Mouse (Mus musculus): ENCODE measurements around the gene P2rx4. TPM values are rescaled to one million over a fixed set of nuclear protein-coding genes. Genes with fewer than 3 reads are reported as not detected.

P2rx4 gene
- total RNA-seq, 2 experiments from 2014 or later, result 33.0 to 45.8 TPM

GRCm38 (mm10) chr5:122702156-122702555 lies 5.2 kb upstream of the P2rx4 start:
- DNase-seq, result no peak

GRCm38 (mm10) chr5:122703574-122703973 lies 3.8 kb upstream of the P2rx4 start:
- no peak for DNase-seq

- DNase-seq, result no peak
Measured at GRCm38 (mm10) chr5:122704571-122704970, 2.8 kb upstream of the P2rx4 start.

GRCm38 (mm10) chr5:122705174-122705573 lies 2.2 kb upstream of the P2rx4 start:
- no peak for DNase-seq

- no peak for DNase-seq
Measured at GRCm38 (mm10) chr5:122706917-122707275, 448 bp upstream of the P2rx4 start.

GRCm38 (mm10) chr5:122708819-122709218 lies 1.5 kb downstream of the P2rx4 start:
- no peak for DNase-seq

GRCm38 (mm10) chr5:122715723-122716122 lies 8.4 kb downstream of the P2rx4 start:
- DNase-seq, result no peak

- no peak for DNase-seq
Measured at GRCm38 (mm10) chr5:122716793-122717192, 9.4 kb downstream of the P2rx4 start.

- no peak for DNase-seq
Measured at GRCm38 (mm10) chr5:122718400-122718799, 11.1 kb downstream of the P2rx4 start.

- DNase-seq, result no peak
Measured at GRCm38 (mm10) chr5:122719168-122719567, 11.8 kb downstream of the P2rx4 start.

GRCm38 (mm10) chr5:122725453-122725852 lies 18.1 kb downstream of the P2rx4 start:
- no peak for DNase-seq

GRCm38 (mm10) chr5:122726068-122726467 lies 18.7 kb downstream of the P2rx4 start:
- peak; percentile 33 to 62 for DNase-seq

GRCm38 (mm10) chr5:122726595-122726994 lies 19.3 kb downstream of the P2rx4 start:
- no peak for DNase-seq

GRCm38 (mm10) chr5:122727096-122727495 lies 19.8 kb downstream of the P2rx4 start:
- no peak for DNase-seq

GRCm38 (mm10) chr5:122730776-122731175 lies 23.4 kb downstream of the P2rx4 start:
- DNase-seq, result no peak

GRCm38 (mm10) chr5:122731321-122731720 lies 24.0 kb downstream of the P2rx4 start:
- DNase-seq, result peak; percentile 69 to 83

GRCm38 (mm10) chr5:122731991-122732673 lies 24.8 kb downstream of the P2rx4 start:
- peak; percentile 7 to 32 for DNase-seq

- no peak for DNase-seq
Measured at GRCm38 (mm10) chr5:122733881-122734280, 26.5 kb downstream of the P2rx4 start.

- no peak for DNase-seq
Measured at GRCm38 (mm10) chr5:122735853-122736252, 28.5 kb downstream of the P2rx4 start.

- no peak for DNase-seq
Measured at GRCm38 (mm10) chr5:122736761-122737160, 29.4 kb downstream of the P2rx4 start.

GRCm38 (mm10) chr5:122743880-122744422 lies 36.6 kb downstream of the P2rx4 start:
- DNase-seq, result no peak

GRCm38 (mm10) chr5:122747950-122748349 lies 40.6 kb downstream of the P2rx4 start:
- peak in 1 of 2 experiments; percentile 23 for DNase-seq

- DNase-seq, result no peak
Measured at GRCm38 (mm10) chr5:122754477-122754876, 47.1 kb downstream of the P2rx4 start.

- DNase-seq, result no peak
Measured at GRCm38 (mm10) chr5:122755620-122756019, 48.3 kb downstream of the P2rx4 start.
